Mouse (Mus musculus) induced T-regulatory cell, adult 2 months (primary cell): ENCODE data around the gene Gm21915.

ENCODE experiments used
- DNase-seq: peaks from one replicate; pipeline ENCODE4 v3.0.0-alpha.2; 2012; ENCODE audit warnings: low read depth

Gene Gm21915

DNA sequence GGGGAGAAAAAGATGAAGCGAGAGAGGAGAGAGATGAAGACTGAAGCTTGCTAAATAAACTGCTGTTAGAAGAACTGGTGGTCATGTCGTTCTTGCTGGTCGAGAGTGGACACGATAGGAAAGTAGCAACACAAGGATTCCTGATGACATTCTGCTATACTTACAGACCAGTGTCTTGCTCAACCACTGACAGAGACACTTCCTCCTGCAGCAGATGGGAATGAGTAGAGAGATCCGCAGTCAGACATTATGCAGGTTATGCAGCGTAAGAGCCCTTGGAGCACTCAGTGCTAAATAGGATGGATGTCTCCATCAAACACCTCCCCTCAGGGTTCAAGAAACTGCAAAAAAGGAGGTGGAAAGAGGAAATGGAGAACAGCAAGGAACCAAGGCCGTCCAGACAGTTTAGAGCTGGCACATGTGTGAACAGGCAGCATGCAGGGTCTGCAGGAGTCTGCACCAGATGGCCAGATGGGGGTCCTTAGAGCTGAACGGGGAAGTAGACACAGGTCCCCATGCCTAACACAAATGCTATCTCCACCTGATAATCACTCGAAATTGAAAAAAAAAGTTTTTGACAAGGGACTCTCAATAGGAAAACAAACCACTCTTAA lies 4.1 kb upstream of the Gm21915 start:
- no peak for DNase-seq

DNA sequence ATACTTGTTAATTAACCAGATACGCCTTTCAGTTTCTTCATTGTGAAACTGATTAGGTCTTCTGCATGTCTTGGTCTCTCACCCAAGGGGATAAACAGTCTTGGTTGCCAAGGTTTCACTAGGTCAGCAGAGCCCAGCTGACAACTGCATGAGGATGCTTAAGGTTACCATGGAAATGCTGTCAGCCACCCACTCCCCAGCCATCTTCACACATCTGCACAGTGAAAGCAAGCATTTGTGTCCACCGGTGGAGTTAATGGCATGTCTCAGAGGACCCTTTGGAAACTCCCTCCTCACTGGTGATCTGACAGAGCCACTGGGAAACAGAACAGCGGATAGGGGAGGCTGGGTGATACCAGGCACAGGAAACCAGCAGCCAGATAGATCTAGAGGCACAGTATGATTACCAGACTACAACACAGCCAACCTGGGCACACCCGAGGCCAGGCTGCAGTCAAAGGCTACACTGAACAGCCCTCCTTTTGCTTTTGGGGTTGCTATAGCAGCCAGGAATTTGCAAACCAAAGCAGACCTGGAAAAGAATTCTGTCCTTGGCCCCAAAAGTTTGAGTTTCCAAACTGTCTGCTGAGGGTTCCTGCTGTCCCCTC lies 1.0 kb downstream of the Gm21915 start:
- DNase-seq = no peak

DNA sequence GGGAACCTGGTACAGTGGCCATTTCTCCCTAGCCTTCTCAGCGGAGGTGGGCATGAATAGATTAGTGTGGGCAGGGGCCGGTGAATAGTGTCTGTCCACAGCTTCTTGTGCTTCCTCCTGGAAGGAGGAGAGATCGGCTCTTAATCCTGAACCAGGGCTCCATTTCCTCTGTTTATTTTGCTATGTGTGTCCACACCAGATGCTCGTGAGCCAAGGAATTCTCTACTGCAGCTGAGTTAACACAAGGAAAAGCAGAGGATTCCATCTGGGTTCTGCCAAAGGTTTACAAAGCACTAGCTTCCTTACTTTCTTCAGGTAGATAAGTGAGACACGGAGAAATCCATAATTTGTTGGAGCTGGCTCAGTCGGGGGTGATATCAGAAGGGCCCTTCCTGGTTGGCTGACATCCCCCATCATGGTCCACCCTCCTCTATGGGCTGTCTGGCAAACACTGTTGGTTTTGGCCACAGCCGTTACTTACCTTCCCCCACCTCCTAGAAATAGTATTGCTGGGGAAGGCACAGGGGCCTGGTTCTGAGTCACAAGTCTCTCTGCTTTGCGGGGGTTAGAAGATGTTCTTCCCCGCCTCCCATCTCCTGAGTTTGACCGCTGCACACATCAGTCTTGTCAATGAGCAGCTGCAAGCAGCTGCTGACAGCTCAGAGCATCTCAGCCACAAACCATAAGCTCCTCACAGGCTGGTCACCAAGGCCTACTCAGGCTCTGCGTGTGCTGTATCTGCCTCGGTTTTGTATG lies 5.0 kb downstream of the Gm21915 start:
- no peak for DNase-seq

DNA sequence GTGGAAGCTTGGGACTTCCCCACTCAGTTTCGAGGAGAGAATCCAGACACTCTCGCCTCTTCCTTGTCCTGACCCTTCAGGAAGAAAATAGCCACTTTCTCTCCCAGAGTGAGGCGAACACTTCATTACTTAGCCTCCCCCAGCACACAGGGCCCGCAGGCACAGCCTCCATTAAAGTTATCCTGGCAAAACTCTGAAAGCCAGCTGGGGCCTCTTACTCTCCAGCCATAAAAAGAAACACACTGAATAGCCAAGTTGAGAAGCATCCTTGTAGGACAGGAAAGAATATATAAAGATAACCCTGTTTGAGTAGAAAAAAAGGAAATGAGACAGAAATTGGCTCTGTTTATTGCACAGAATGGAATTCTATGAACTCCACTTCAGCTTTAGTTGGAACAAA lies 8.2 kb downstream of the Gm21915 start:
- no peak for DNase-seq

DNA sequence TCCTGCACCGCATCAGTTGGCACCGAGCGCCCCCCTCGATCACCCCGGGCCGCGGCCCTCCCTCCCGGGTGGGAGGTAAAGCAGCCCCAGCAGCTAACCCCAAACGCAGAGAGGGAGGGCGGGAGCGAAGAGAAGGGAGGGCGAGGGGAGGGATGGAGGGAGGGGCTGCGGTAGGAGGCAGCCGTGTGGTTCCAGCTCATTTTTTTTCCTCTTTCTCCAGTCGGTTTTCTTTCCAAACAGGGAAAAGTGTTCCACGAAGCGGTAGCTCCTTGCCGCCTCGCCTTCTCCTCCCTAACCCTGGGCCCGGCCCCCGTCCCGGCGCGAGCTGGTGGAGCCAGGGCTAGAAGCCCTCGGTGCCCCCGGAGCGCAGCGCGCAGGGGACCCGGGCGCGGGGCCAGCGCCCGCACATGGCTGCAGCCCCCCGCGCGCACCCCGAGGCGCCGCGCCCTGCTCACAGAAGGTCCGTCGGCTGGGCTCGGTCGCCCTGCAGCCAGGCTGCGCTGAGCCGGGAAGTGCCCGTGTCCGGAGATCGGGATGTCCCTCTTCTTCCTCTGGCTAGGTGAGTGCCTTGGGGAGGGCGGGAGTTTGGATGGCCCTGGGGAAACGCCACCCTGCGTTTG lies 15.5 kb downstream of the Gm21915 start, which contains the start of gene Clmp:
Gene Clmp (plus strand): TSS at position 162 of the 620 bp plus-strand sequence.
- DNase-seq = no peak

DNA sequence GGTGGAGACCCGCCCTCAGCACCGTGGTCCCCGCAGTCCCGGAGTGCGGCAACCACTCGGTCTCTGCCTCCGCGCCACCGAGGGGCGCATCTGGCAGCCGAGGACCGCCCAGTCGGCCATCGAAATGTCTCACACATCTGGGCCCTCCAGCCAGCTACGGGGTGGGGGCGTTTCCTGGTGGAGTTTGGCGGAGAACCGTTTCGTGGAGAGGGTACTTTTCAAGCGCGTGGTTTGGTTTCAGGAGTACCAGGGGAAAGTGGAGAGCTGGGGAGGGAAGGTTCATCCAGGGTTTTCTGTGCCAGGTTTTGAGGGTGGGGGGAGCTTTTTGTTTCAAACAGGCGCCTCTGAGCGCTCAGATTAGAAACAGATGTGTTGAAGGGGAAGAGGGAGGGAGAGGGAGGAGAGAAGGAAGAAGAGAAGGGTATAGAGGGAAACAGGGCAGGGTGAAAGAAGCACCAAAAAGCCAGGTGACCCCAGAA lies 16.0 kb downstream of the Gm21915 start:
- no peak for DNase-seq

DNA sequence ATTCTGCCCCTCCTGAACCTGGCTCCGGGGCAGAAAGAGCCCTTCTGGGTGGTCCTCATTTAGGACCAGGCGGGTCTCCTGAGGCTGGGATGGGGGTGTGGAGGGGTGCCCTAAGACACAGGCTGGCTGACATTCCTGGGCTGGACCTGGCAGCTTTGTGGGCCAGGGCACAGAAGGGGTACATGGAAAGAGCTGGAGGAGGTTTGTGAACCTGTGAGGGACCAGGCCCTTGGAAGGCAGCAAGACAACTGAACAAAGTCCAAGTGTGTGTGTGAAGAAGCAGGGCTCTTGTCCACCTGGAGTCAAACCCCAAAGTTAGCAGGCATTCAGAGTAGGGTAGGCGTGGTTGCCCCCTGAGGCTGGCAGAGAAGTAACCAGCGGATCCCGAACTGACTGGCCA lies 16.6 kb downstream of the Gm21915 start:
- DNase-seq = no peak

DNA sequence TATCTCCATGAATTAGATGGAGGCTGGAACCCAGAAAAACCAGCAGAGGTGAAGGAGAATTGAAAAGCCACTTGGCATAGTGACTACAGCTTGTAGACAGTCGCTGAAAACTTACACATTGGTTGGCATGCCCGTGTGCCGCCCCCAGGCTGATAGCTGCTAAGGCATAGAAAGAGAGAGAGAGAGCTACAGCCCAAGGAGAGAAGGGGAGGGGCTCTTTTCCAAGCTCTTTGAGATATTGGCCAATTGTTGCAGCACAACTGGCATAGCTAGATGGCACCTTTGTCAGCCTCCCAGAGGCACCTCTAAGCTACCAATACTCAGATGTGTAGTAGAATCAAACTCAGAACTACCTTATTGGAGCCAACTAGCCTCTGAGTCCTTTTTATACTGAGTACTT lies 17.1 kb downstream of the Gm21915 start:
- no peak for DNase-seq

DNA sequence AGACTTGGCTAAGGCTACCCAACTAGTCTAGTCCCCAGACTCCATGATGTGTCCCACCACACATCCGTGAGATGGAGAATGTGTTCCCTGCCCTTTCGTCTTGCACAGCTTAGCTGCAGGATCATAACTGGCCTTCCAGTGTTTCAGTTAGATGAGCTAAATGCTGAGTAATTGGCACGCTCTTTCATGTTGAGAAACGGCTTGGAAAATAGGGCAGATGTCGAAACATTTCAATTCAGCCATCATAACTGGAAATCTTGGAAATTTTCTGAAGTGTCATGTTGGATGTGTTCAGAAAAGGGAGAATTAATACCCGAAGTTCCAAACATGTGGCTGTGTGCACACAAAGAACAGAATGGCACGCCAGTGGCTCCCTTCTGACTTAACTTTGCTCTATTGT lies 20.1 kb downstream of the Gm21915 start:
- no peak for DNase-seq

DNA sequence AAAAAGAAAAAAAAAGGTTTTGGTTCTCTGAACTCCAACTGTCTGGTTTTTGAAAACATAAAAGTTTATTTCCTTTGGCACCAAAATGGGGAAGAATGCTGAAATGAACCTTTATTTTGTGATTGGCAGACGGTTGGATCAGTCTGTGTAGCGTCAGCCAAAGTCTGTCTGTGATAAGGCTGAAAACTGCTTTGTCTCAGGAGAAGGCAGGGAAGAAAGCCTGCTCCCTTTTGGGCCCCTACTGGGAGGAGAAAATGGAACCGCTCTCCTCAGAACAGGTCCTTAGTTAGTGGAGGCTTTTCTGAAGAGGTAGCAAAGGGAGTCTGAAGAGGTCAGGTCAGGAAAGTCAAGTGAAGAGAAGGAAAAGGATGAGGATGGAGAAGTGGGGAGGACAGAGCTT lies 22.6 kb downstream of the Gm21915 start:
- no peak for DNase-seq

DNA sequence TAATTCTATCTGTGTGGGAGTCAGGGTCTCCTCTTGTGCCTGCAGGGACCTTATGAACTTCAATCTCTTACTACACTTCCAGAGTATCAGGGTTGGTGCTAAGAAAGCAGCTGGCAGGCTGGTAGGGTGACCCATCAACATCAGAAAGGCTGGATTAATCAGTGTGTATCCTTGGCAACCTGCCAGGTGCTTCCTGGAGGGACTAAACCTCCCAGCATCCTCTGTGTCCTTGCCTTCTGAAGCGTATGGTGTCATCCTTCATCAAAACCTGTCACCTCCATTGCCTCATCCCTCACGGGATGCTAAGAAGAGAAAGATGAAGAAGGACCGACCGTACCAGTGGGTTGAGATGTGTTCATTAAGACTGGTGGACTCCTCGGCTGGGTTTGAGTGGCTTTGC lies 23.4 kb downstream of the Gm21915 start:
- no peak for DNase-seq

DNA sequence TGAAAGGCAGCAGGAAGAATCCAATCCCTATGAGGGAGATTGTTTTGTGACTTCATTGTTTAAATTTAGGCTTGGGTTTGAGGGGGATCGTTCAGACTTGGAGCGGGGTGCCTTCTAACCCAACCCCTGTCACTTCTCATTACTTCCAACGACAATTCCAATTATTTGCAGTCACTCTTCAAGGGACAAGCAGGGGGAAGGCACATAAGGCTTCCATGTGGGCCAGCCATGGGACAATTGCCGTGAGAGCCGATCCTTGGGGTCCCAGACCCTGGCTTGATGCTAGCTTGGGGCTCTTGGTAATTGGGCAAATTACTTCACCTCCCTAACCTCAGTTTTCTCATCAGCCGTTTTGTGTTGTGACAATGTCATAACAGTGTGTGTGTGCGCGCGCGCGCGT lies 23.9 kb downstream of the Gm21915 start:
- DNase-seq = no peak

DNA sequence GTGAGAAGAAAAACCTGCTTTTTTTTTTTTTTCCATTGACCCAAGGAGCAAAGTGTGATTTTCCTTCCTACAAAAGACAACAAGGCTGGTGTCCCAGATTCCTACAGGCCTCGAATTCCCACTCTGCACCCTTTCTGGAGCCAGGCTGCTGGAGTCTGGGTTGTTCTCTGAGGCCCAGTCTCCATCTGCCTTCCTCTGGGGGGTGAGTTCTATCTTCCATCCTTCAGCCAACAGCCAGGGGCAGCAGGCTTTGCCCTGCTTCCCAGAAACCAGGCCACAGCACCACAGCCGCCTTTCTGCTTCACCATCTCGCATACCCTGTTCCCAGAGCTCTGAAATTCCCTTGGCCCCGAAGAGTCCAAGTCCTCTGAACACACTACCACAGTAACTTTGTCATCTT lies 25.7 kb downstream of the Gm21915 start:
- DNase-seq = no peak

DNA sequence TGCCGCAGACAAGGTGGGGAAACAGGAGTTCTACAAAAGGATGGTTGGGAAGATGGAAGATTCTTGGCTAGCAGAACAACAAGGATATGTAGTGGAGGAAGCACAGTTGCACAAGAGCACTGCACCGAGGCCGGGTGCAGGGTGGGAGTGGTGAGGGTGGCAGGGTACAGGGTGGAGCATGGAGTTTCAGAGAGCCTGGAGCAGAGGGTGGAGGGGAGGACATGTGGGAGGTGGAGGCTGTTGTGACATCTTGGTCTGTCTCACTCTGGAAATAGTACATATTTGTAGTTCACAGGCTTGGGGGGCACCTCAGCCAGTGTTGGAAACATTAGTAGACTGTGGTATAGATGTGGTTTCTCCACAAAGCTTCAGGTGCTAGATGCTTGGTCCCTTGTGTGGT lies 28.8 kb downstream of the Gm21915 start:
- no peak for DNase-seq

DNA sequence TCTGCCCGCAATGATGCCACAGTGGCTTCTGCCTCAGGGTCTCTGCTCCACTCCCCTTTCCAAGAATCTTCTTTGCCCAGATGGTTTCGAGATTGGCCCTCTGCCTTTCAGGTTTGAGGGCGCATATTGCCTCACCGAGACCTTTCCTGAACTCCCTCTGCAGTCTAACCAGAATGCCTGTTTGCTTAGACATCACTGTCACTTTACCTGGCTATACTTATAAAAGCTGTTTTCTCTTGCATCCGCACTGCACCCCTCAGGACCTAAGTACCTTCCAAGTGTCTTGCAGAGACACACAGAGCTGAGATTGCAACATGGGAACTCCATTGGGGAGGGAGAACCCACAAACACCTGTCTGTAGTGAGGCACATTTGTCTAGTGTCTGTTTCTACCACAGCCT lies 29.8 kb downstream of the Gm21915 start:
- DNase-seq = no peak

DNA sequence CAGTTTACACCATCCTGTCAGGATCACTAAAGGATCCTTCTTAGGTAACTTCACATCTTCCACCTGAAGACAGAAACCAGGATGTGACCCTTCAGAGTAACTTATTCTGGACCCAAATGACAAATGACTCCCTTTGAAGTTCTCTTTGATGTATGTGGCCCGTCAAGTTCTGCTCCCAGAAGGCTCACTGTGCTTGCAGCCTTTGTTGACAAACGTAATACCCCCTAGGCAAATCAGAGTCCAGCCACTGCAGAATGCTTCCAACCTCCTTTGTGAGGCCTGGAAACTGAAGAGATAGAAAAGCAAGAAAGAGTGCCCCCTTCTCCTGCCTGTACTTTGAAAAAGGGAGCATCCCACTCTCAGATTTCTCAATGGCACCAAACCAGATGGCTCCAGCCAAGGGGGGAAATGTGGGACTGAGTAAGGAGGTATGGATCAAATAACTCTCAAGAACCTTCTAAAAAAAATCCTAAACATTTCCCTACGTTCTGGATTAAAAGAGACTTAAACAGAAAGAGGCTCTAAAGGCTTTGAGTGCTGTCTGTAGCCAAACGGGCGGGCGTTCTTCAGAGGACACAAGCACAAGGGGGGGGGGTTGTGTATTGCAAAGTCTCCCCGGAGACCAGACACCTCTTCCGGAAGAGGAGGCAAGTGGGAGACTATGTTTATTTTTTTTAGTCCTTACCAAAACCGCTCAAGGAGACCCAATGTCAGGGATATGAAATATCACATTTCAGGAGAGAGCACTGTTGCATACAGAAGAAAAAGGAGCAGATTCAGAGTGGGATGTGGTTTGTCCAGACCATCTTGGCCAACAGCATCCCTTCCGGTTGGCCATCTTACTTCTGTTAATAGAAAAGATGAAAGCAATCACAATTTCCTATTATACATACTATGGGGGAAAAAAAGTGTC lies 34.2 kb downstream of the Gm21915 start:
- no peak for DNase-seq

DNA sequence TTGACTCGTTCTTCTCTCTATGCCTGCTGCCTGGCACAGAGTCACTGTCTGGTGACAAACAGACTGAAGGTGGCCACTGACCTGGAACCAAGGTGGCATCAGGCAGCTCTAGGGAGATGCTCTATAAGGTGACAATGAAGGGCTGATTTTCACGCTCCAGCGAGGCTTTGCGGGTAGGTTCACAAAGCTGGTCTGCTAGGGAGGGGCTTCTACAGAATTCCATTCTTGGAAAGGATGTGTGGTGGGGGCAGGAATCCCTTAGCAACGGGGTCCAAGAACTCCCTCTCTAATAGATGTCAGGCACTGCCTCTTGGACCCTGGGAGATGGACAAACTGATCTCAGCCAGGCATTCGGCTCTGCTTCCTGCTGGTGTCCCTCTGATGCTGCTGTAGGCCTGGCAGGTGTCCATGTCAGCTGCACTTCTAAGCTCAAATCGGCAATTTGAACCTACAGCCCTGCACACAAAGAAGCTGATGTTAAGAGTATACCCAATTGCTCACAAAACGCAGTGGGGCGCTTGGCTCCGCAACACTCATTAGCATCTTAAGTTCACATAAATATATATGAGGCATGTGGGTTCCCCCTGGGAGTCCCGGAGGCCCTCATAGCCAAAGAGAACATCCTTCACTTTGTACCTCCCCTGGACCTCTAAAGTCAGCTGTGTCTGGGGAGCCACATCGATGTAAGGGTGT lies 38.2 kb downstream of the Gm21915 start:
- no peak for DNase-seq

DNA sequence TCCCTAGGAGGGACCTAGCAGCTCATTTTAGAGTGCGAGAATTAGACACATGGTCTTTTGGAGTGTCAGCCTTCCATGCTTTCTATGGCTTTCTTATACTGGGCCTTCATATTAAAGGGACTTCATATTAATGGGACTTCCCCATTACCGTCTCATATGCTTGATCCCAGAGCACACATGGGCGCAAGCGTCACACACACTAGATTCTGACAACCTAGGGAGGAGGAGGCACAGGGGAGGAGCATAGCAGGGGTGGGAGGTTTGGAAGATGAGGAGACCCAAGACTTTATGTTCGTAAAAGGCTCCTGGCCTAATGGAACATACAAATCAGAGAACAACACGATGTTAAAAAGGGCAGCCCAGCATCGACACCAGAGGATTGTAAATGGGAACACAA lies 38.7 kb downstream of the Gm21915 start:
- no peak for DNase-seq

DNA sequence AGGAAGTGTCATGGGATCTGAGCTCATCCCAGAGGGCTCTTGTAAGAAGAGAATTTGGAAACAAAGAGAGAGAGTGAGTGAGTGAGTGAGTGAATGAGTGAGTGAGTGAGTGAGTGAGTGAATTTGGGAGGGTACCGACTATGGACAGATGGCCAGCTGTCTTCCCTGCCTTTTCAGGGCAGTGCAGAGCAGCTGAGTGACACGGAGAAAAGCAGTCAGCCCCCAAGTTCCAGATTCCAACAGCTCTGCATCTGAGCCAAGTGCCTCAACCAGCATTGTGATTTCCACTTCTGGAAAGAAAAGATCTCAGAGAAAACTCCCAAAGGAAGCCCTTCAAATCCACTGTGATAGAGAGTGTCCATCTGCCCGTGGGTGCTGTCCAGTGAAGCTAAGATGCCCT lies 39.2 kb downstream of the Gm21915 start:
- no peak for DNase-seq

DNA sequence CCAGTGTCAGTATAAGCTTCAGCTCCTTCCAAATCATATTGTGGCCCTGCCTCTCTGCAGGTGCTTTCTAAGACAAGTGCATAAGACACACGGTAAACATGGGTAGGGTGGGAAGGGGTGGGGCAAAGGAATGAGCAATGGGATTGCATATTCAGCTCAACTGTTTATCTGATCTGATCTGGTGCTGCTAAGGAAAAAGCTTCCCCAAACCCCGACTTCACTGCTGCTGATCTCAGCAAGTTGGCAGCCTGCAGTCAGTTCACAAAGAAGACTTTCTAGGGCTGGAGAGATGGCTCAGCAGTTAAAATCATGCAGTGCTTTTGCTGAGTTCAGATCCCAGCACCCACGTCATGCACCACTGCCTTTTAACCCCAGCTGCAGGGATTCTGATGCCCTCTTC lies 39.6 kb downstream of the Gm21915 start:
- DNase-seq = no peak

DNA sequence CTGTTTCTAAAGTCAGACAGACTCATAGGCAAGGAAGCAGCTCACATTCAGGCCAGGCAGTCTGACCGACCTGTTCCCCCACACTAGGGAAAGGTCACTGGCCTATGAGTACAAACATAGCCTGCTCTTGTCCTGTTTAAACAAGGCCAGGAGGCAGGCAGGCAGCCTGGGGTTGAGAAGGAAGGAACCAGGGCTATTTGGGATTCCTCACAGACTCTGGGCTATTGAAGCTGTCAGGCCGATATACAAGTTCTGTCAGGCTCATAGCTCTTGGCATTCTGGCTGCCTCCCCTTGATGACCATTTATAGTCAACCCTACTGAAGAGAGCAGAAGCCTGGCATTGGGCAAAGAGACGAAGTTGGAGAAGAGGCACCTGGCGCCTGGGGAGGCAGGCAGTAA lies 41.2 kb downstream of the Gm21915 start:
- DNase-seq = no peak
